Mouse (Mus musculus) ES-E14 (cell line): ENCODE measurements at regions not wholly inside any gene's neighbourhood (a gene's known extent, or its start where the extent isn't known, plus 50 kb on each side); places are given as distances from the start of the nearest gene placed in this dataset.

ENCODE experiments used
- CHD2 ChIP-seq: IDR thresholded peaks from 2 replicates; pipeline ENCODE4 v1.6.1; 2014; ENCODE audit warnings: mild to moderate bottlenecking, low read depth, low read length, inconsistent platforms
- MAFK ChIP-seq: IDR thresholded peaks from 2 replicates; pipeline ENCODE4 v1.6.1; 2014; ENCODE audit warnings: mild to moderate bottlenecking, low read depth, low read length, inconsistent platforms; ENCODE audit not compliant: insufficient read depth

DNA sequence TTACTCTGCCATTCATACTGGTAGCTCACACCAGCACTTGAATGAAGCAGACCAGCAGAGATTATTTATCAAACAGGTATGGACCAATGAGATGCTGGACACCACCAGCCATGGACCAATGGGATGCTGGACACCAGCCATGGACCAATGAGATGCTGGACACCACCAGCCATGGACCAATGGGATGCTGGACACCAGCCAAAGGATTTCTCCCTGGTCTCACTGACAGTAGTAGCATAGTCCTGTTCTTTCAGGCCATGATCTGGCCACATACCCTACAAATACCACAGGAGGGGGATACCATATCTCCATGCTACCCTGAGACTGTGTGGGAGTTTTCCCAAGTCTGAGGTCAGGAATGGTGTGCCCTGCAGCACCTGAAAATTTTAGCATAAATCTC, 98.0 kb upstream of the Mgmt start:
- no peak for TF ChIP-seq CHD2
- TF ChIP-seq MAFK = no peak
